Mouse (Mus musculus) forebrain, embryonic 15.5 days (tissue): ENCODE measurements at regions not wholly inside any gene's neighbourhood (a gene's known extent, or its start where the extent isn't known, plus 50 kb on each side); places are given as distances from the start of the nearest gene placed in this dataset.

ENCODE experiments used
- ATAC-seq: fragments of 200-750 bp; cut with Nextera tagmentation; replicated peaks from 2 replicates; pipeline ENCODE4 v1.8.0; 2017; ENCODE audit warnings: mild to moderate bottlenecking, moderate TSS enrichment, moderate library complexity
- H3K27ac ChIP-seq: fragments of 300-500 bp; sonication (generic); replicated peaks from 2 replicates; pipeline ENCODE4 v1.5.1; 2015; ENCODE audit warnings: mild to moderate bottlenecking, inconsistent platforms
- H3K27me3 ChIP-seq: fragments of 300-500 bp; sonication (generic); 2 replicates; pipeline ENCODE4 v1.6.1; 2015; ENCODE audit warnings: inconsistent platforms
- H3K36me3 ChIP-seq: fragments of 300-500 bp; sonication (generic); 2 replicates; pipeline ENCODE4 v1.6.1; 2015; ENCODE audit warnings: mild to moderate bottlenecking, inconsistent platforms
- H3K4me1 ChIP-seq: fragments of 300-500 bp; sonication (generic); 2 replicates; pipeline ENCODE4 v1.6.1; 2015; ENCODE audit warnings: inconsistent platforms
- H3K4me2 ChIP-seq: fragments of 300-500 bp; sonication (generic); replicated peaks from 2 replicates; pipeline ENCODE4 v1.6.1; 2015; ENCODE audit warnings: mild to moderate bottlenecking, inconsistent platforms
- H3K4me3 ChIP-seq: fragments of 300-500 bp; sonication (generic); 2 replicates; pipeline ENCODE4 v1.5.1; 2015; ENCODE audit warnings: mild to moderate bottlenecking, inconsistent platforms
- H3K9ac ChIP-seq: fragments of 300-500 bp; sonication (generic); replicated peaks from 2 replicates; pipeline ENCODE4 v1.6.1; 2015; ENCODE audit warnings: mild to moderate bottlenecking, inconsistent platforms
- H3K9me3 ChIP-seq: fragments of 300-500 bp; sonication (generic); 2 replicates; pipeline ENCODE4 v1.6.1; 2016; ENCODE audit warnings: inconsistent platforms
- WGBS: fragments of 180-500 bp; shearing (Covaris S2); methylation state at CpG from one replicate; pipeline ENCODE4 v1.1.7; 2015; ENCODE audit warnings: mixed read lengths; 5-methylcytosine and 5-hydroxymethylcytosine counted together

DNA sequence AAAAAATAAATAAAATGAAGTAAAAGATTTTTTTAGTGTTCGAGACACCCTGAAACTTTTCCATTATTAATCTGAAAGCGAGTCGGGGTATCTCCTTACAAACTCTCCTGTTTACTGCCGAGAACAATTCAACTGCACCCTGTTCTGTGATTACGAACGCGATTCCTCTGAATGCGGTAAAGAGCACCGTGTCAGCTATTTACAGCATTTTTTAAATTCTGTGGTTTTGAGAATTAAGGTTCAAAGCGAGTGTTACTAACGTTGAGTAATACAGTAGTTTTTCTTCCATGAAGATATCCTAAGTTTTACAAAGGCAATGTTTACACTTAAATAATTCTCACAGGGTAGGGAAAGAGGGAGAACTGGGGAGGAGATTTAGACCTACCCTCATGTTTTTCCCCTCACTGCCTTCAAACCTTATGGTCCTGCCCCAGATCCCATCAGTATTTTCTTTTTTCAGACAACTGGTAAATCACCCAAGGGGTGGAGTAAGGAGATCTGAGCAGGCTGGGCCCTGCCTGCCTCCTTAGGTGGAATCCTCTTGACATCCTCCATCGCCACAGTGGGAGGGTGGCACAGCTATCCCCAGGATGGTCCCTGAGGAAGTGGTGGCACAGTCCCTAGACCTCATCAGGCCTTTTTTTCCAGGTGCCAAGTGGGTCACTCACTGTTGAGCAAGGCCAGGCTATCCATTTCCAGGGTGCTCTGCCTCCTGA lies 89.9 kb upstream of the Cited2 start:
- H3K36me3 ChIP-seq, result no peaks in the 10 kb centered on the region
- H3K27me3 ChIP-seq, result no peaks in the 10 kb centered on the region
- 69% methylated on average over 12 of the region's 12 CpGs for WGBS
- peak overlapping the region; percentile 75 for H3K27ac ChIP-seq
- no peak overlapping the region for H3K9ac ChIP-seq
- ATAC-seq, result no peak
- H3K4me1 ChIP-seq, result peaks cover 22% of the 10 kb centered on the region
- no peak overlapping the region for H3K4me2 ChIP-seq
- H3K9me3 ChIP-seq, result no peaks in the 10 kb centered on the region
- H3K4me3 ChIP-seq, result no peak overlapping the region

GRCm38 (mm10) chr10:17645363-17645762 lies 77.7 kb upstream of the Cited2 start:
- Histone ChIP-seq H3K9ac (no peak overlapping the region), H3K36me3 (no peaks in the 10 kb centered on the region), H3K4me2 (no peak overlapping the region), H3K9me3 (no peaks in the 10 kb centered on the region), H3K27me3 (no peaks in the 10 kb centered on the region), H3K4me3 (no peak overlapping the region), H3K4me1 (no peaks in the 10 kb centered on the region), H3K27ac (no peak overlapping the region)
- 95% methylated on average over 5 of the region's 5 CpGs for WGBS
- ATAC-seq, result no peak

- ATAC-seq, result no peak
- no peaks in the 10 kb centered on the region for H3K27me3 ChIP-seq
- H3K4me3 ChIP-seq, result no peak overlapping the region
- no peaks in the 10 kb centered on the region for H3K36me3 ChIP-seq
- no peaks in the 10 kb centered on the region for H3K9me3 ChIP-seq
- H3K9ac ChIP-seq, result no peak overlapping the region
- no peak overlapping the region for H3K4me2 ChIP-seq
- 90% methylated on average over 4 of the region's 4 CpGs for WGBS
- H3K4me1 ChIP-seq, result no peaks in the 10 kb centered on the region
- no peak overlapping the region for H3K27ac ChIP-seq
Observed at GRCm38 (mm10) chr10:17646391-17646790, 76.6 kb upstream of the Cited2 start.

GRCm38 (mm10) chr10:17648077-17648476 lies 74.9 kb upstream of the Cited2 start:
- WGBS, result 79% methylated on average over 6 of the region's 6 CpGs
- H3K4me1 ChIP-seq, result peaks cover 6% of the 10 kb centered on the region
- no peak for ATAC-seq

DNA sequence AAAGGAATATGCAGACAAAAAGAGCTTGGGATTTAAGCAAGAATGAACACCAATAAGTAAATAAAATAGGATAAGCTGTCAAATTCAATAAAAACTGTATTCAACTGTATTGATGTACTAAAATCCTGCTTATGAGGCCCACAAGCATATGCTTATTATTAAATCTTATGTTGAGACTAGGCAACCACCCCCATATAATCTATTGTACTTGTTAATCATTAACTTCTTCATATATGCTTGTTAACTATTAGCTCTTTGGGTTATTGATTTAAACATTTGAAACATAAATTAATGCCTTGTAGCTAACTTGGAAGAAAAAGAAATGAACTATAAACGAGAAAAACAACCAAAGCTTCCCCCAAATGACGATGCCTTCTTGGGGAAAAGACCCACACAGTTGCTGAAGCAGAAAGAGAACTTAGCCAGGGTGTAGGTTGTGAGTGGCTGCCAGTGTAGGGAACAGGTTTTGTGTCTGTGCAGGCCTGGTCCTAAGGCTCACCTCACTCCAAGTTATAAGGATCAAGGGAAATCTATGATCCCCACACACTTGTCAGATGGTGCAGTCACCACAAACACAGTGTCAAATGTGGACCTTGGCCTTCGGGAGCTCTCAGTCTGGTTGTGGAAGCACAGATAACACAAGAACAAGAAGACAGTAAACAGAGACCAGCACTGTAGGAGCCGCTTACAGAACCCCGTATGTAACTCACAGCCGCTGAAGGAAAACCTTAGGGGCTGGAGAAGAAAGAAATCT lies 71.8 kb upstream of the Cited2 start:
- Histone ChIP-seq H3K9me3 (no peaks in the 10 kb centered on the region), H3K4me1 (peaks cover 15% of the 10 kb centered on the region), H3K36me3 (no peaks in the 10 kb centered on the region), H3K4me3 (no peak overlapping the region), H3K27ac (no peak overlapping the region), H3K4me2 (no peak overlapping the region), H3K27me3 (no peaks in the 10 kb centered on the region), H3K9ac (no peak overlapping the region)
- WGBS, result 89% methylated on average over 6 of the region's 6 CpGs
- ATAC-seq, result no peak

More at GRCm38 (mm10) chr10:17648077-17648476, 74.9 kb upstream of the Cited2 start:
- H3K27me3 ChIP-seq, result no peaks in the 10 kb centered on the region
- no peak overlapping the region for H3K9ac ChIP-seq
- H3K36me3 ChIP-seq, result no peaks in the 10 kb centered on the region
- no peaks in the 10 kb centered on the region for H3K9me3 ChIP-seq
- H3K4me2 ChIP-seq, result no peak overlapping the region
- H3K4me3 ChIP-seq, result no peak overlapping the region
- no peak overlapping the region for H3K27ac ChIP-seq

DNA sequence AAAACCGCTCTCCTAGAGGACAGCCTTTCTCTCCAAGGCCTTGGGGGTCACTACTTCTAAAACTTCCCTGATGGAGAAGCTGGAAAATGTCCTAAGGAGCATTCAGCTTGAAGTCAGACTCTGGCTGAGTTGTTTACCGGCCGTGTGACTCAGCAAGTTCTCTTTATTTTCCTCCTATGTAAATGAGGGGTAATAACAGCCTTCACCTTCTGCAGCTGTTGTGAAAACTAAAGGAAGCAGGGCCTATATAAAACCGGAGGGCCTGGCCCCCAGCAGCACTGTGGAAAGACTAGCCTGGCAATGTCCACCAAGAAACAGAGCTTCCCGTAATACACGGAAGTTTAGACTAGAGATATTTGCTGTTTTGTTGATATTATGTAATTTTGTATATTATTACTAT lies 69.7 kb upstream of the Cited2 start:
- H3K4me1 ChIP-seq, result peaks cover 15% of the 10 kb centered on the region
- H3K4me2 ChIP-seq, result no peak overlapping the region
- no peak for ATAC-seq
- H3K9ac ChIP-seq, result no peak overlapping the region
- no peaks in the 10 kb centered on the region for H3K36me3 ChIP-seq
- H3K9me3 ChIP-seq, result no peaks in the 10 kb centered on the region
- H3K27ac ChIP-seq, result no peak overlapping the region
- H3K4me3 ChIP-seq, result no peak overlapping the region
- 28% methylated on average over 6 of the region's 6 CpGs for WGBS
- no peaks in the 10 kb centered on the region for H3K27me3 ChIP-seq

GRCm38 (mm10) chr10:17653785-17654184 lies 69.2 kb upstream of the Cited2 start:
- ATAC-seq, result no peak
- Histone ChIP-seq H3K9ac (no peak overlapping the region), H3K36me3 (no peaks in the 10 kb centered on the region), H3K4me1 (peaks cover 15% of the 10 kb centered on the region), H3K27ac (no peak overlapping the region), H3K4me3 (no peak overlapping the region), H3K4me2 (no peak overlapping the region), H3K9me3 (no peaks in the 10 kb centered on the region), H3K27me3 (no peaks in the 10 kb centered on the region)
- WGBS, result 77% methylated on average over 9 of the region's 9 CpGs

DNA sequence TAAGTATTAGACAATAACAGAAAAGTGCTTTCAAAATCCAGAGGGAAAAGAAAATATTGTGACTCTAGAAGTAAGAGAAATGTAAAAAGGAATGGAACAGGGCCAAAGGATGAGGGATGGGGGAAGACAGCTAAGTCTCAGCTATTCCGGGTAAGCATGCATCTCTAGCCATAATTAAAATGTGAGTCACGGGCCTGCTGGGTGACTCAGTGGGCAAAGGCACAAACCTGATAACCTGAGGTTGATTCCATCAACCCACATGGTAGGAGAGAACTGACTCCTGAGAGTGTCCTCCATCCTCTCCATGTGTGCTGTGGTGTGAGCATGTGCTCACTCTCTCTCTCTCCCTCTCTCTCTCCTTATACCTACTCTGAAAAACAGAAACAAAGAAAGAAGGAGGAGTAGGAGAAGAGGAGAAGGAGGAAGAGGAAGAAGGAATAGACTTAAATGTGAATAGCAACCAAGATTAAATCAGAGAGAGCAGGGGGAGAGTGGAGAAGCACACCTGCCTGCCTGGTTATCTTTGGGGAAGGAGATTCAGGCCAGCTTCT lies 68.6 kb upstream of the Cited2 start:
- H3K9ac ChIP-seq, result no peak overlapping the region
- no peak overlapping the region for H3K4me2 ChIP-seq
- H3K27ac ChIP-seq, result no peak overlapping the region
- H3K27me3 ChIP-seq, result no peaks in the 10 kb centered on the region
- H3K4me1 ChIP-seq, result peaks cover 15% of the 10 kb centered on the region
- ATAC-seq, result no peak
- no peaks in the 10 kb centered on the region for H3K9me3 ChIP-seq
- H3K36me3 ChIP-seq, result no peaks in the 10 kb centered on the region
- H3K4me3 ChIP-seq, result no peak overlapping the region
- WGBS, result 71% methylated on average over 2 of the region's 2 CpGs

- H3K4me2 ChIP-seq, result no peak overlapping the region
- H3K9ac ChIP-seq, result no peak overlapping the region
- H3K4me3 ChIP-seq, result no peak overlapping the region
- H3K9me3 ChIP-seq, result no peaks in the 10 kb centered on the region
- no peak for ATAC-seq
- WGBS, result 57% methylated on average over 10 of the region's 10 CpGs
- no peaks in the 10 kb centered on the region for H3K36me3 ChIP-seq
- no peaks in the 10 kb centered on the region for H3K27me3 ChIP-seq
- H3K4me1 ChIP-seq, result peaks cover 15% of the 10 kb centered on the region
- H3K27ac ChIP-seq, result no peak overlapping the region
Observed at GRCm38 (mm10) chr10:17655459-17656051, 67.5 kb upstream of the Cited2 start.

DNA sequence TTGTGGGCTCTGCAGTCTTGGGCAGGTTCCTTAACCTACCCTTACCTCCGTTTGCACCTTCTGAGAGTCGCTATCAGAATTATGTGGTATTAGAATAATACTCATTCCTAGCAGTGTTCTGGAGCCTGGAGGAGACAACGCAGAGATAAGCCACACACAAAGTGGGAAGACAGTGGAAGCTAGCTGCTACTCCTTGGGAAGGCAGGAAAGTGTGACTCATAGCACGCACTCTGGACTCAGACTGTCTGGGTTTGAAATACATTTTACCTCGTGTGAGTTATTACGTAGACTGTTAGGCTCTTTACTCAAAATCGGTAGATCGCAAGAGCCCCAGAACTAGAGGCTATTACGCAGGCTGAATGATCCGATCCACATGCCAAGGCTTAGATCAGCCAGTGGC lies 66.7 kb upstream of the Cited2 start:
- peaks cover 15% of the 10 kb centered on the region for H3K4me1 ChIP-seq
- WGBS, result 89% methylated on average over 10 of the region's 10 CpGs
- H3K9ac ChIP-seq, result no peak overlapping the region
- H3K4me2 ChIP-seq, result no peak overlapping the region
- H3K4me3 ChIP-seq, result no peak overlapping the region
- no peak overlapping the region for H3K27ac ChIP-seq
- H3K27me3 ChIP-seq, result no peaks in the 10 kb centered on the region
- no peaks in the 10 kb centered on the region for H3K9me3 ChIP-seq
- ATAC-seq, result no peak
- no peaks in the 10 kb centered on the region for H3K36me3 ChIP-seq

GRCm38 (mm10) chr10:17656872-17657482 lies 66.0 kb upstream of the Cited2 start:
- ATAC-seq, result no peak
- Histone ChIP-seq H3K4me1 (peaks cover 15% of the 10 kb centered on the region), H3K4me2 (no peak overlapping the region), H3K27me3 (no peaks in the 10 kb centered on the region), H3K36me3 (no peaks in the 10 kb centered on the region), H3K4me3 (no peak overlapping the region), H3K9me3 (no peaks in the 10 kb centered on the region), H3K27ac (no peak overlapping the region), H3K9ac (no peak overlapping the region)
- WGBS, result 13% methylated on average over 8 of the region's 8 CpGs

GRCm38 (mm10) chr10:17659575-17659974 lies 63.4 kb upstream of the Cited2 start:
- H3K27me3 ChIP-seq, result no peaks in the 10 kb centered on the region
- H3K27ac ChIP-seq, result no peak overlapping the region
- ATAC-seq, result no peak
- no peaks in the 10 kb centered on the region for H3K36me3 ChIP-seq
- H3K4me2 ChIP-seq, result no peak overlapping the region
- no peaks in the 10 kb centered on the region for H3K9me3 ChIP-seq
- H3K9ac ChIP-seq, result no peak overlapping the region
- 92% methylated on average over 9 of the region's 9 CpGs for WGBS
- no peak overlapping the region for H3K4me3 ChIP-seq
- peaks cover 5% of the 10 kb centered on the region; the same call in 1 of the 2 replicates for H3K4me1 ChIP-seq
